Mouse (Mus musculus): ENCODE data around the gene Asb15.

- no peak for TF ChIP-seq POLR2A (IDR thresholded peaks at IDR 0.05; ENCODE audit: borderline replicate concordance, control insufficient read depth, low read depth, low read length)
- no peak for TF ChIP-seq CTCF (IDR thresholded peaks at IDR 0.05; ENCODE audit: control insufficient read depth, insufficient read depth, low read length)
Observed at GRCm38 (mm10) chr6:24572431-24572830, 44.5 kb downstream of the Asb15 start.
